Mouse (Mus musculus): ENCODE measurements around the gene Usp8. TPM values are rescaled to one million over a fixed set of nuclear protein-coding genes. Genes with fewer than 3 reads are reported as not detected.

Usp8 gene
- total RNA-seq (2017): 64.7 and 69.2 TPM in 2 replicates

DNA sequence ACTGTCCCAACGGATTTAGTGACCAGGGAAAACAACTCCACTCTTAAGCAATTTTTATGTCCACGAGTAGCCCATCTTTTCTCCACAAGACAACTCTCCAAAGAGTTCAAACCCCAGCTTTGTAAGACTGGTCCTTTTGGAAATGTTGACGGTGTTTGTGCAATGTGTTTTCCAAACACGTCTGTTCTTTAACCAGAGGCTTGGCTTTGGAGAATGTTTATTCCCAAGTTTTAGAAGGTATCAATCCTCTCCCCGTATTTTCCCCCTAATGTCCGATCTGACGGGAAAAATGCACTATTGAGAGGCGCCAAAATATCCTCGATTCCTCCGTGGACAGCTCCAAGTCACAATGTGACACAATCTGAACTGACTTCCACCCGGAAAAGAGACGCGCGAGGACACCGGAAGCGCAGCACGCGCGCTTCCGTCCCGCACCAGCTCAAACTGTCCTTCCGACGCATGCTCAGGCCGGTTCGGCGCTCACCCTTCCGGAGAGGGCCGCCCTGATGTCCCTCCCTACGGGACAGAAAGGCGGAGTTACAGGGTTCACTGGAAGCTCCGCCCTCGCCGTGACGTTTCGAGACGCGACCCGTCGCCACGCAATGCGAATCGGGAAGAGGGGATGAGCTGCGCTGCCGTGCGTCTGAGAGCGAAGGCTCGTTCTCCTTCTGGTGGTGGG, at the start of gene Usp8:
Gene Usp8 (plus strand): TSS at position 570 of the 679 bp plus-strand sequence.
- ATAC-seq (replicated peaks; ENCODE audit: low read depth, poor library complexity, severe bottlenecking): peak; percentile 98

DNA sequence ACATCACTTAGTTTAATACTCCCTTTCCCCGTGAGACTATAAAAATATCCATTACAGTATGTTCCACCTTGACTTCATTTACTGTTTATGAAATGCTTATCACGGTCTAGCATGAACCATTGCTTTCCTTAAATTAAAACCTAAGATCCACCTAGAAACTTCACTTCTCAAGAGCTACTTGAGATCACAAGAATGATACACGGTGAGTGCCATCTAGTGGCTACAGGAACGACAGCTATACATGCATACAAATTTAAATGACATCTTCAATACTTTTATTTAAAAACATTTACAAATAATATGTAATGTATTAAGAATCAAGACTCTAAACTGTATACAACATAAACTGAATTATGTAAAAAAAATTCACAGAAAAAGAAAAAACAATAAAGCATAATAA, 43.6 kb upstream of the Usp8 start:
- peak; percentile 68; the same call in 1 of the 2 replicates for ATAC-seq (replicated peaks; ENCODE audit: low read depth, poor library complexity, severe bottlenecking)

DNA sequence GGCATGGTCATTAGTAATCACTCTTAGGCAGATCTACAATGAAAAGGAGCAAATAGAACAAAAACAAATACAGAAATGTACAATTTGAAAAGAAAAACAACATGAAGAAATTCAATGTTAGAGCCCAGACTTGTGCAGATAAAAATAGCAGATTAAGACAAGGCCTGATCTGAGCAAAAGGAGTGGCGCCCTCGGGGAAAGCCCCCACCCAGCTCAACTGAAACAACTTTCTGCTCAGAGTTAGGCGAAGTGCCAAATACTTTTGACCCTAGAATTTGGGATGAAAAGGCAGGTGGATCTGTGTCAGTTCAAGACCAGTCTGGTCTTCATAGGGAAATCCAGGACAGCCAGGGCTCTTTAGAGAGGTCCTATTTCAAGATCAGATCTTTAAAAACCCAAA, 41.1 kb upstream of the Usp8 start:
- ATAC-seq (replicated peaks; ENCODE audit: low read depth, poor library complexity, severe bottlenecking): no peak

DNA sequence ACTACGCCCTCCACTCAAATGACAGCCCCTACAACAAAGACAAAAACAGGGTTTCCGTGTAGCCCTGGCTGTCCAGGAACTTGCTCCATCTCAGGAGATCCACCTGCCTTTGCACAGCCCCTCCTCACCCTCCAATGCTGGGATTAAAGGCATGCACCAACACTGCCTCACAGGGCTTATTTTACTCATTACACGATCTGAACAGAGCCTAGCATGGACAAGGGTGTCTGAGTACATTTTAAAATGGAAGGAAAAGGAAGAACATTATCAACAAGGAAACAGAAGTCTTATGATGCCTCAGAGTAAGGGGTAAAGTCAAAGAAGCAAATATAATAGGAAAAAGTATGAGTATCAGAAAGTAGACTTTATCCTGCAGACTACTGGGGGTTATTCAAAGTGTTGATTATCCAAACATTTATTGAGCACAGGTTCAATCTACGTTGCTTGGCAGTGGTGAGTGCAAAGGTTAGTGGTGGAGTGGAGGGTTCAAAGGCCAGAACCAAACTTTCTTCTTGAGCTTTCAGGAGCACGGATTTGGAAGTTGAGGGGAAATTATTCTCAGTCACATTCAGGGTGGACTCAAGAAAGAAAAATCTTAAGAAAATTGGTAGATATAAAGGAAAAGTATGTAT, 38.4 kb upstream of the Usp8 start:
- ATAC-seq (replicated peaks; ENCODE audit: low read depth, poor library complexity, severe bottlenecking): no peak

DNA sequence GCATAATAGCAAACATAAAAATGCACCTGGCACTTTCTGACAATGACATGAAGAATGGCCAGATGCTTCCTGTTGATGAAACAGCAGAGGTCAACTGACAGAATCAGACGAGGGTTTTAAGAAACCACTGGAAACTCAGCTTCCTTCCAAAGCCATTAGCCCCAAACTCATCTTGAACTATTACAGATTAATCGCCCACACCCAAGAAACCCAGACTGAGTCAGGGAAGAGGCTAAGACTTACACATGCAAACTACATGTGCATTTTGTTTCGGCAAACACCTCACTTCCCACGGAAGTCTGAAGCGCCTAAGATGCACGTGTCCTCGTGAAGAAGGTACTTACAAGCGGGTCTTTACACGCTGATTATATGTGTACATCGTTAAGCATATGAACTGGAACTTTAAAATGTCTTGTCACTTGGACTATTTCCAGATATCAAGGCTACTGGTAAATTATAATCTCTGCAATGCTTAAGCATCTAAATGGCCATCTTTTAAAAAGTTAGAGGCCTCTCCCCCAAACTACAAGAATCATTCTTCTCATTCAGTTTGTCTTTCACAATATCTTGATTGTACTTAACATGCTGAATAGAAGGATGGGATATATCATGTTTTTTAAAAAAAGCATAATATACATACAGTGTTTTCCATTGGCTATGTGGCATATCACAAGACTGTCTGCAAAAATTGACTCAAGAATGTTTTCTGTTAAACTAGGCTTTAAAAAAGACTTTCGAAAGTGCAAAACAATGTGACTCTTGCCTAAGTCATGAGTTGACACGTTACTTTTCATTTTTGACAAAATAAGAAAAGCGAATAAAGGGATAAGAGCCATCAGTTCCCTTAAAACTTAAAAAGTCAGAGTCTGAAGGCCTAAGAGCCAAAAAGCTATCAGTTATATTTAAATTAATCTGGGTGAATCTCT, 33.5 kb upstream of the Usp8 start:
- ATAC-seq (replicated peaks; ENCODE audit: low read depth, poor library complexity, severe bottlenecking): peak; percentile 52

DNA sequence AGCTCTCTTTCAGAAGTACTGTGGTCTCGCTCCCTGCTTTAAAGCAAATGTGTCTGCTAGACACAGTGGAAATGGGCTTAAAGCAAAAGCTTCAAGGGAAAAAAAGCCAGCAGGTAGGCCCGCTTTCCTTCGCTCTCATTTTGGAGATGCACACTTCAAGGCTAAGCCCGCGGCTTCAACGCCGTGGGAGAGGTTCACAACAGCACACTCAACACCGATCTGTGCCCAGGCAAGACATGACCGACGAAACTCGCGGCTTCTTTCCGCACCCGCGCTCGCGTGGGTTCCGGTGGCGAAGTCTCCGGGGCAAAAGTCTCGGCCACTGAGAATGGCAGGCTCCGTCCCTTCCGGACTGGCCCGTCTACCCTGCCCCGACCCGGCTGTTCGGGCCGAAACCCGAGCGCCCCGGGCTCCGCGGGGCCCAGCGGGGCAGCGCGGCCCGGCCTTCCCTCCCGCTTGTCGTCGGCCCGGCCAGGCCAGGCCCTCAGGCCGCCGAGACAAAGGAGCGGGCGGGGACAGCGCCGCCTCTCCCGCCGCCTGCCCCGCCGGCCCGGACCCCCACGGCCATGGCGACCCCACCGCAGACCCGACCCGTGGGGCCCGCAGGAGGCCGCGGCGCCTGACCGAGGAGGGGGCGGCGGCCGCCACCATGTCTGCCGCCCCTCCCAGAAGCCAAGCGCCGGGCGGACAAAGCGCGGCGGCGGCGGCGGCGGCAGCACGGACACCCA, 32.5 kb upstream of the Usp8 start:
- no peak for ATAC-seq (replicated peaks; ENCODE audit: low read depth, poor library complexity, severe bottlenecking)

DNA sequence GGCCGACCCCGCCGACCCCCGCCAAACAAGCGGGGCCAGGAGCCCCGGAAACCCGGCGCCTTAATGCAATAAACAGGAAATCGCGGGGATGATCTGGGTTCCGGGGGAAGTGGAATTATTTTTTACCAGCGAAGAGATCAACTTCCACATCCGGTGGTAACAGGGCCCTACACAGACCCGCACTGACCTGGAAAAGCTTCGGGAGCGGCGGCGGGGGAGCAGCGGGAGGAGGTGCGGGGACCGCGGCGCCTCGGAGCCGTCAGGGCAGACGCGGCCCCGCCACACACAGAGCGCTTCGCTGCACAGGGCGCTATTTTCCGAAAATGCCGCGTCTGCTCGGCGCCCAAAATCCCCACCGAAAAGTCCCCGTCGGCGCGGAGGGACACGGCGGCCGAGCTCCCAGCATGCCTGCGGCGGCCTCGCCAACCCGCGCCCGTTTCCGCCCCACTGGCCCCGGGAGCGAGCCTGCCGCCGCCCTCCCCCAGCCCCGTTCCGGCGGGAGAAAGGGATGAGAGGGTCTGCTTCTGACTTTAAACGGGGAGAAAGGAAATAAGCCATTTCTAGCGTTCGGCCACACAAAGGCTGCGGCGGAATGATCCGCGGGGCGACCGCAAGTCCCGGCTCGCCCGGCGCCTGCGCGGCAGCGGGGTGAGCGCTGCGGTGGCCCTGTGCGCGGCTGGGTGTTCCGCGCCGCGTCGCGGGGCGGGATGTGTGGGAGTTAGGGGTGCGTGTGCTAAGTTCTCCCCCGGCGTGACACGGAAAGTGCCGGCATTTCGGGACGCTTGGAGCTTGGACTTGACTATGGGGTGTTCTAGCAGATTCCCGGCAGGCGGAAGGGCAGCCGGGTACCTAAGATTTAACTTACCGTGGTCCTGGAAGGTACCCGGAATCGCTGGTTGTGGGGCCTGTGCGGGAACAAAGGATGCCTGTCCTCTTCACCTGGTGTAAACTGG, 31.7 kb upstream of the Usp8 start:
- ATAC-seq (replicated peaks; ENCODE audit: low read depth, poor library complexity, severe bottlenecking): peak; percentile 64

DNA sequence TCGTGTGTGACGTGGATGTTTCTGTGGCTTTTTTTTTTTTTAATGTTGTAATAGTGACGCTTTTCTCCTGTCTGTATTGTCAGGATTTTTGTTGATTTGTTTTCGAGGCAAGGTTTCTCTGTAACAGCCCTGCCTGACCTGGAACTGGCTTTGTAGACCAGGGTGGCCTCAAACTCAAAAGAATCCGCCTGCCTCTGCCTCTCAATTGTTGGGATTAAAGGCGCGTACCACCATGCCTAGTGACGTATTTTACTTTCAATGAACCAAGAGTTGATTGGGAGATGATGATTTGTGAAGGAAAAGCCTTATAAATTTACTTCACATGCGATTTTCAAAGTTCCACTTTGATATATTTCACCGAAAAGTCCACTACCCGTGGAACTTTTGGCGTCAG, 31.0 kb upstream of the Usp8 start, which contains the start of gene Gabpb1:
Gene Gabpb1 (minus strand): TSS at position 216 of the 394 bp plus-strand sequence.
- ATAC-seq (replicated peaks; ENCODE audit: low read depth, poor library complexity, severe bottlenecking): no peak

DNA sequence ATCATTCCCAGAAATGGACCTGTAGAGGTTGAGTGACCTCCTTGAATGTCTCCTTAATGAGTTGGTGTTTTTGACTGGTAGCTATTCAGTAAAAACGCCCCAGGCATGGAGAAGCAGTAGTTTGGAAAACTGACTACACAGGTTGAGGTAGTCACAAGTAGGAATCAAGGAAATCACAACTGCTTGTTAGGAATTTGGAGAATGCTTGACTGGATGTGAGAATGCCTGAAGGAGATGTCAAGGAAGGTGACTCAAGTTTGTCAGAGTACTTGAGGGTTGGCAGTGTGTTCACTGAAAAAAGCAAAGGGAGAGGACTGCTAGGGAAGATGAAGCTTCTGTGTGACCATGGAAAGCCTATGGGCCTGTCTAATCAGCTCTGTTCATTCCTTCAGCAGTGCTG, 29.8 kb upstream of the Usp8 start:
- ATAC-seq (replicated peaks; ENCODE audit: low read depth, poor library complexity, severe bottlenecking): no peak

DNA sequence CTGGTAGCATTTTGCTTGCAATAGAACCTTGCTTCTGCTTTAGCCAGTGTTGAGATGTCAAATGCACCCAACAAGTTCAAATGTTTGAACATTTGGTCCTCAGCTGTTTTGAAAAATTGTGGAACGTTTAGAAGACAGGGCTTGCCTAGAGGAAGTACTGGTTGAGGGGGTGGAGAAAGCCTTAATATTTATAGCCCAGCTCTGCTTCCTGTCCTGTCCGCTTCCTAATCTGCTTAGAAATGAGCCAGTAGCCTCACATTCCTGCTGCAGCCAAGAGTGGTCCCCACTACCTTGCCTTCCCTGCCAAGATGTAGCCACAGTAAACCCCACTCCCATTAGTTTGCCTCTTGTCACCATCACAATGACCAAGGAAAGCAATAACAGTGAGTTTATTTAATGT, 24.8 kb upstream of the Usp8 start:
- peak; percentile 78 for ATAC-seq (replicated peaks; ENCODE audit: low read depth, poor library complexity, severe bottlenecking)

DNA sequence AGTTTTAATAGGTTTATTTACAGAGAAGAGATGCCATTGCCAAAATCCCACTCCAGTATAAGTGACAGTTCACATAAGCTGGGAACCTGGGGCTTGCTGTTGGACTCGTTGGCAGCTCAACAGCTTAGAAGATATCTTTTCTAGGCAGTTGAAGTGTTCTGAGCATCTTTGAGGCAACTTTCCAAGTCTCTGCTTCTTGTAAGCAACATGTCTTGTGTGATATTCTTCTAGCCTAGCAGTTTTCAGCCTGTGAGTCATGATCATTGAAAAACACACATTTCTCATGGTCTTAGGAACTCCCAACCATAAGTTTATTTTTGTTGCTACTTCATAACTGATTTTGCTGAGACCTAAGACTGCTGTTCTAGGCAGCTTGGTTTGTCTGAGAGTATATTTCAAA, 24.2 kb upstream of the Usp8 start:
- ATAC-seq (replicated peaks; ENCODE audit: low read depth, poor library complexity, severe bottlenecking): no peak

DNA sequence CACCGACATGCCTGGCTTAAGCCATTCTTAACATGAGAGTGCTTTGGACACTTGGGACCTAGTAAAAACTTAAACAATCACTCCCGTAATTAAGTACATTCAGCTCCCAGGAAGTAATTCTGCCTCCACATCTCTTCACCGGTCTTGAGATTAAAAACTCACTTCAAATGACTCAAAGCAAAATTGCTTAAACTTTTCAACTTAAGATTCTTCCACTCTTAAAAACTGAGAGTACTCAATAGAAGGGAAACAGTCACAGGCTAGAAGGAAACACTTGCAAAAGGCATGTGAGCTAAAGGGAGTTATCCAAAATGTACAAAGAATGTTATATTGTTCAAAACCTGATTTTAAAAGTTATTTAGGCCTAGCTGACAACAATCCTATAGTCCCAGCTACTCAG, 15.8 kb upstream of the Usp8 start:
- no peak for ATAC-seq (replicated peaks; ENCODE audit: low read depth, poor library complexity, severe bottlenecking)

DNA sequence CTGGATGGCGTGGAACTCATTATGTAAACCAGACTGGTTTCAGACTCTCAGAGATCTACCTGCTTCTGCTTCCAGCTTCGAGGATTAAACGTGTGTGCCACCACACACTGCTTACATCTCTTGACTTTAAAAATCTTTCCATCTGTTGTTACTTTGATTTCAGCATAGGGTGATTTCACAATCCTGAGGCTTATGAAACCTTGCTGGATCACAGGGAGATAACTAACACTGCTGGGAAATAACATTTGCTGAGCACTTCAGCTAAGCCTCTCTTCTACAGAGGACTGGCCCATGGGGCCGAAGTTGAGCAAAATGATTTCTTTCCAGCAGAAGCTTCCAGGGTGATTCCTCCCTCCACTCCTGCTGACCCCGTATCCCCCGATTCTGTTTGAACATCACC, 11.8 kb upstream of the Usp8 start:
- peak; percentile 50 for ATAC-seq (replicated peaks; ENCODE audit: low read depth, poor library complexity, severe bottlenecking)

DNA sequence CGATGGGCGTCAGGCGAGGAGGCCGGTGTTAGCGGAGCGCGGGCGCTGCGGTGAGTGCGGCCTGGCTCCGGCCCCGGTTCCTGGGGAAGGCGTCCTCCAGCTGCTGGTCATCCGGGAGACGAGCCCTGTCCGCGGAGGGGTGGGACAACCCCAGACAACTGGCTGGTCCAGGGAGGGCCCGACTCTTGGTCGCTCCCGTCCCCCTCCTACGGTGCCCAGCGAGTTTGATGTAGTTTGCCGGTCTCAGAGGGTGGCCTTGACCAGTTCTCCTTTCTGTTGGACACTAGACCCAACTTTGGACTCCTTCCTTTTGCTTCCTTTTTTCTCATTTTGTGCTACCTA, 281 bp downstream of the Usp8 start:
- ATAC-seq (replicated peaks; ENCODE audit: low read depth, poor library complexity, severe bottlenecking): no peak

DNA sequence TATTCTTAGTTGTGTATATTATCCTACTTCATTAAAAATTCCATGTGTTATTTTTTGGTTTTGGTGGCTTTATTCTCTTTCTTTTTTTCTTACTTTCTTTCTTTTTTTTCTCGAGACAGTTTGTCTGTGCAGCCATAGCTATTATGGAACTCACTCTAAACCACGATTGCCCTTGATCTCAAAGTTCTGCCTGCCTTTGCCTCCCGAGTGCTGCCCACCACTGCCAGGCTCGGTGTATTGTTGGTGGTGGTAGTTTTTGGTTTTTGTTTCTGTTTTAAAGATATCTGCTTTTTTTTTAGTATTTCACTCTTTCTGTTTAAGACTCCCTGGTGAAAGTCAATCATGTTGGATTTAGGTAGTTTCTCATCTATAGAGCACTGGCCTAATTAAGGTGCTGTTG, 1.2 kb downstream of the Usp8 start:
- no peak for ATAC-seq (replicated peaks; ENCODE audit: low read depth, poor library complexity, severe bottlenecking)

DNA sequence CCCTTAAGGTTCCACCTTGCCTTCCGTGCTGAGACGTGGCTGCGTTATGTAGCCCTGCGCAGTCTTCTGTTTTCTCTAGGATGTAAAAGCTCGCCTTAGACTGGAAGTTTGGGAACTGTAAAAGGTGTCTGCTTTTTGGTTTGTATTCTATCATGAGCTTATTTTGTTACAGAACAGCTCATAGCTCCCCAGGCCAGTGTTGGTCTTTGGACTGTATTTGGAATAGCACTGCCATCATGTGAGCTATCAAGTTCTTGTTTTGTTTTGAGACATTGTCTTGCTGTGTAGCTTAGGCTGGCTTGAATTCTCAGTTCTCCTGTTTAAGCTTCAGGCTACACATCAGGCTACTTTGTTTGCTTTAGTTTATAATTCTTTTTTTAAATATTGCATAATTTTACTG, 5.4 kb downstream of the Usp8 start:
- ATAC-seq (replicated peaks; ENCODE audit: low read depth, poor library complexity, severe bottlenecking): no peak

DNA sequence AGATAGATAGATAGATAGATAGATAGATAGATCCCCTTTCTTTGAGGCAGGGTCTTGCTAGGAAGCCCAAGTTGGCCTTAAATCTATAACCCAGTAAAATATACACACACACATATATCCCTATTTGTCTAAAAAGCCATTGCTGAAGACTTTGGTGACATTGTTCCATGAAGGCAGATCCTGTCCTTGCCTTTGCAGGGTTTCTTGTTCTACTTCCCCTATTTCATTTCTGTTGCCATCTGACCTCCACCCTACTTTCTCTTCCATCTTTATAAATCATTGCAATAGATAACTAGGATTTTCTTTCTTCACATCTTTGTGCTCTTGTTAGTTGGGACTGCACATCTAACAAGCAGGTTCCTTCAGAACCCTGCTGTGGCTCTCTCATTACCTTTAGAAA, 5.8 kb downstream of the Usp8 start:
- ATAC-seq (replicated peaks; ENCODE audit: low read depth, poor library complexity, severe bottlenecking): 0 out of 2 replicates have a peak, but pooled peaks have one; percentile 11

DNA sequence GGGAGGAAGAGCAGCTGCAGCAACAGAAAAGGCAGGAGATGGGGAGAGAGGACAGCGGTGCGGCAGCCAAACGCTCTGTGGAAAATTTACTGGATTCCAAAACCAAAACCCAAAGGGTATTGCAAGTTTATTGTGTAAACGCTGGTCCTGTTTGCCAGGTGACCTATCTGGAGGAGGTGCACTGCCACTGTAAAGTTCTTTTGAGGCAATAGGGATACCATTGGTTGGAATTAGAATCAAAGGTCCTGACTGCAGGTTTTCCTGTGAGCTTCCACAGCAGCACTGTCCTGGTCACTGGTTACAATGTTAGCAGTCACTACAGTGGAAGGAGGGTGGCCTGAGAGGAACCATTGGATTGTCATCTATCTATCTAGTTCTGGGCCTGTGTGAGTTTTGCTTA, 22.1 kb downstream of the Usp8 start:
- no peak for ATAC-seq (replicated peaks; ENCODE audit: low read depth, poor library complexity, severe bottlenecking)

DNA sequence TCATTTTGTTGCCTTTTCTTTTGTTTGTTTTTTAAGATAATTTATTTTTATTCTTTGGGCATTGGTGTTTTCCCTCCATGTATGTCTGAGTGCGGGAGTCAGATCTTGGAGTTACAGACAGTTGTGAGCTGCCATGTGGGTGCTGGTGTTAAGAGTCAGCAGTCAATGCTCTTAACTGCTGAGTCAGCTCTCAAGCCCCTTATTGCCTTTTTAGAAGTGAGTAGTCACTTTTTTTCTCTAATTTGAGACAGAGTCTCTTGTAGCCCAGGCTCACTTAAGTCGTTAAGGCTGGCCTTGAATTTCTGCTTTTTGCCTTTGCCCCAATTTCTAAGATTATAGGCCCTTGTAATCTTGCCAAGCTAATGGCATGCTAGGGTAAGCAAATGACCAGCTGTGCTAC, 23.4 kb downstream of the Usp8 start:
- no peak for ATAC-seq (replicated peaks; ENCODE audit: low read depth, poor library complexity, severe bottlenecking)

Measured in common myeloid progenitor, adult 5-6 weeks (primary cell).